Mouse (Mus musculus): ENCODE measurements around the gene Flg2.

Flg2 gene

DNA sequence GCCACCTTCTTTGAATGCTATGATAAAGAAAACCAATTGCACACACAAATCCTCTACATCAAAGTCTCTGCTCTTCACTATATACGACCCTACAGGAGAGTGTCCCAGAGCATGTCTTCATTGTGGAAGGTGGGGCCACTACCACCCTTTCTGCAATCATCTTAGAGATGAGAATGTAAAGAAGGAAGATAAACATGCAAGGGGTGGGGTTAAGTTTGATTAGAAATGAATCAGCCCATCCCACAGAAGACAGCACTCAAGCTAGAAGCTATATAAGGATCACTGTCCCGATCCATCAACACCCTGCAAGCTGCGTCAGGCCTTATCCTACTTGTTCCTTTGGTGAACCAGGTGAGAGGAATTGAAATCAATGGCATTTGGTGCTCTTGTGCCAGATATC lies at the start of gene Flg2:
TSS of gene Flg2 (plus strand) at position 301 of the 400 bp plus-strand sequence.
- no peak for DNase-seq (ENCODE audit: low spot score)

DNA sequence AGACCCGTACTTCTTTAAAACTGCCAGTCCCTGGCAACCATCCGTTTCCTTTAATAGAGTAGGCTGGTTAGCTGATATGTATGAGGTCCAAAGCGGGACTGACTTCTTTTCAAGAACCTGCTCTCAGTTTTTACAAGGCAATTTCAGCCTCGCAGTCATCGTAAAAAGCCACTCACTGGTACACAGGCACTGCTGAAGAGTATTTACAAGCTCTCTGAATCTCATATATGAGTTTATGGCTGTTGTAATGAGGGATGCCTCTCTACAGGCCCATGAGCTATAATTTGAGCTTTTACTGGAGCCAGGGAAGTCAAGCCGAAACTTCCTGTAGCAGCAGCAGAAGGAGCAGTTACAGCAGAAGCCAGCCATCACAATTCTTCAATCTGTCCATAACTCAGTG lies 34.6 kb upstream of the Flg2 start:
- DNase-seq (ENCODE audit: low spot score): no peak

DNA sequence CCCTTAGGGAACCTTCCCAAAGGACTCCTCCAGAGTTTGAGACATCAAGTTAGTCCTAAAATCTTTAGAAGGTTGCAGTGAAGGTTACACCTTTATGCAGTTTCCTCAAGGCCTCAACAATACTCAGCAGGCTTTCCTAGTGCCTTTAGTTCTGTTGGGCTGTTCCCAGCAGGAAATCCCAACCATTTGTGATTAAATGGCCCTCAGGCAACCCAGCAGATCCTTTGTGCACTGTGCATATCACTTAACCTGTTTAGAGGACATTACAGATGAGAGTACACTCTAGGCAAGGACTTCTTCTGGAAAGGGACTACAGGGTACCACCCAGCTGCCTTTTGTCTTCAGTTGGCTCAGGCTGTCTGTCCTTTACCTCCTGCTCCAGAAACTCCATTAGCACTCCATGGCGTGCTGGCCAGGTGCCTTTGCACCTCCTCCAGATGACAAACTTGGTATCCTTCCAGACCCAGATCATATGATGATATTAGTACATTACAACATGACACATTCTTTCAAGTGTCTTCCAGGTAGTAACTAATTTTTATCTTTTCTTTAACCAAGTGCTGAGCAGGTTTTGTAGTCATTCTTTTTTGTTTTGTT lies 34.0 kb upstream of the Flg2 start:
- DNase-seq (ENCODE audit: low spot score): no peak

DNA sequence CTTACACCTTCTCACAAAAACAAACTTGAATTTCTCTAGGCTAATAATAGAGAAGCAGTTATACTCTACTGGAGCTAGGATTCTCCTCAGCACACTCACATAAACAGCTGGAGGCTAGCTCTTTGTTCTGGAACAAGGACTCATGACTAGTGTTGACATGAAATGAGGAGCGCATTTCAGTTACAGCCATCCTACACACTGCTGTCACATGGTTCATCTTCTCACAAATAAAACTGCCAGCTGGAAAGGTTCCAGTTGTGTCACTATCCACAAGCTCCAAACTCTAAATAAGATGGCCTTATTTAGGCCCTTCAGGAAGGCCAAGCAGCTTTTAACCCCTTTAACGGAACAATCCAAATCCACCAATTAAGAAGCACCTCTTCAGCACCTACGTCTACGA lies 16.2 kb upstream of the Flg2 start:
- DNase-seq (ENCODE audit: low spot score): peak; percentile 3

DNA sequence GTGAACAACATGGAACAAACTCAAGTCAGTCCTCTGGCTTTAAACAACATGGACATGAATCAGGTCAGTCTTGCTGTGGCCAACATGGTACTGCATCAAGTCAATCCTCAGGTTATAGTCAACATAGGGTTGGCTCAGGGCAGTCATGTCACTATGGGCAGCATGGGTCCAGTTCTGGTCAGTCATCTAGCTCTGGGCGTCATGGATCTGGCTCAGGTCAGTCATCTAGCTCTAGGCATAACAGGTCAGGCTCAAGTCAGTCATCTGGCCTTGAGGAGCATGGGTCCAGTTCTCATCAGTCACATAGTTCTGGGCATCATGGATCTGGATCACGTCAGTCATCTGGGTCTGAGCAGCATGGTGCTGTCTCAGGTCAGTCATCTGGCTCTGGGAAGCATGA lies 4.9 kb downstream of the Flg2 start:
- DNase-seq (ENCODE audit: low spot score): no peak

DNA sequence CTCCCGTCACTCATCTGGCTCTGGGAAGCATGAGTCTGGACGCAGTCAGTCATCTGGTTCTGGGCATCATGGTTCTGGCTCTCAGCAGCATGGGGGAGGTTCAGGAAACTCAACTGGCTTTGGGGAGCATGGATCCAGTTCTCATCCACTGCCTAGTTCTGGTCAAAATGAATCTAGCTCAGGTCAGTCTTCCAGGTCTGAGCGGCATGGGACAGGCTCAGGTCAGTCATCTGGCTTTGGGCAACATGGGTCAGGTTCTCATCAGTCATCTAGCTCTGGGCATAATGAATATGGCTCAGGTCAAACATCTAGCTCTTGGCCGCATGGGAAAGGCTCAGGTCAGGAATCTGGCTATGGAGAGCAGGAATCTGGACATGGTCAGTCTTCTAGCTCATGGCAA lies 5.4 kb downstream of the Flg2 start:
- no peak for DNase-seq (ENCODE audit: low spot score)

All from layer of hippocampus, adult 11-12 months (tissue).